Mouse (Mus musculus) liver, adult 2 months (tissue): ENCODE measurements at regions not wholly inside any gene's neighbourhood (a gene's known extent, or its start where the extent isn't known, plus 50 kb on each side); places are given as distances from the start of the nearest gene placed in this dataset.

Source experiments
- DNase-seq: peaks from one replicate; pipeline ENCODE4 v3.0.0-alpha.2; 2011; ENCODE audit warnings: low read depth, low spot score; ENCODE audit errors: extremely low read depth
- H3K27ac ChIP-seq: fragments of 200-500 bp; replicated peaks from 2 replicates; pipeline ENCODE4 v1.5.1; 2012; ENCODE audit warnings: low read depth, mild to moderate bottlenecking, control low read depth, inconsistent platforms, low read length; ENCODE audit not compliant: insufficient read depth
- H3K27me3 ChIP-seq: fragments of 200-500 bp; 2 replicates; pipeline ENCODE4 v1.6.1; 2012; ENCODE audit warnings: mild to moderate bottlenecking, moderate library complexity, low read length, inconsistent platforms; ENCODE audit not compliant: control insufficient read depth, insufficient read depth
- H3K36me3 ChIP-seq: fragments of 200-500 bp; 2 replicates; pipeline ENCODE4 v1.6.1; 2012; ENCODE audit warnings: low read length, inconsistent platforms; ENCODE audit not compliant: control insufficient read depth, insufficient read depth
- H3K4me1 ChIP-seq: fragments of 200-500 bp; 2 replicates; pipeline ENCODE4 v1.6.1; 2011; ENCODE audit warnings: low read length; ENCODE audit not compliant: control insufficient read depth, insufficient read depth
- H3K4me3 ChIP-seq: fragments of 200-500 bp; 2 replicates; pipeline ENCODE4 v1.5.1; 2011; ENCODE audit warnings: low read depth, mild to moderate bottlenecking, control low read depth, low read length, moderate library complexity; ENCODE audit not compliant: insufficient read depth
- H3K79me2 ChIP-seq: fragments of 200-500 bp; 2 replicates; pipeline ENCODE4 v1.6.1; 2012; ENCODE audit warnings: inconsistent platforms, mild to moderate bottlenecking, low read length, moderate library complexity; ENCODE audit not compliant: control insufficient read depth, insufficient read depth
- H3K9ac ChIP-seq: fragments of 200-500 bp; 2 replicates; pipeline ENCODE4 v1.6.1; 2012; ENCODE audit warnings: low read depth, mild to moderate bottlenecking, control low read depth, inconsistent platforms, low read length
- CTCF ChIP-seq: fragments of 200-500 bp; IDR thresholded peaks from 2 replicates; pipeline ENCODE4 v1.5.1; 2011; ENCODE audit warnings: low read depth, low read length, control low read depth
- POLR2A ChIP-seq: fragments of 200-500 bp; IDR thresholded peaks from 2 replicates; pipeline ENCODE4 v1.6.1; 2011; ENCODE audit warnings: low read length, control low read depth; ENCODE audit not compliant: insufficient read depth; ENCODE audit errors: extremely low read depth
- WGBS: fragments of 180-500 bp; shearing (Covaris S2); methylation state at CpG from one replicate; pipeline ENCODE4 v1.1.7; 2018; 5-methylcytosine and 5-hydroxymethylcytosine counted together

- DNase-seq = no peak
- Histone ChIP-seq H3K9ac (no peak overlapping the region), H3K27ac (no peak overlapping the region), H3K4me3 (no peak overlapping the region), H3K27me3 (no peaks in the 10 kb centered on the region), H3K79me2 (no peaks in the 10 kb centered on the region), H3K36me3 (no peaks in the 10 kb centered on the region), H3K4me1 (no peaks in the 10 kb centered on the region)
- WGBS = 96% methylated on average over 5 of the region's 5 CpGs
- TF ChIP-seq CTCF = no peak
- TF ChIP-seq POLR2A = no peak
These were observed 86.9 kb downstream of the Rnd3 start for GRCm38 (mm10) chr2:51062049-51062448.

- no peak overlapping the region for H3K9ac ChIP-seq
- no peak for DNase-seq
- no peak overlapping the region for H3K4me3 ChIP-seq
- peaks cover 2% of the 10 kb centered on the region; the same call in 1 of the 2 replicates for H3K4me1 ChIP-seq
- no peak overlapping the region for H3K27ac ChIP-seq
- no peaks in the 10 kb centered on the region for H3K79me2 ChIP-seq
- H3K27me3 ChIP-seq = no peaks in the 10 kb centered on the region
- no peaks in the 10 kb centered on the region for H3K36me3 ChIP-seq
- TF ChIP-seq POLR2A = no peak
- no peak for TF ChIP-seq CTCF
- 96% methylated on average over 4 of the region's 4 CpGs for WGBS
These were observed 90.8 kb downstream of the Rnd3 start for GRCm38 (mm10) chr2:51058158-51058557.

- H3K4me3 ChIP-seq = peak overlapping the region; percentile 31; the same call in 1 of the 2 replicates
- H3K36me3 ChIP-seq = no peaks in the 10 kb centered on the region
- H3K9ac ChIP-seq = peak overlapping the region; percentile 67
- WGBS = 27% methylated on average over 8 of the region's 8 CpGs
- no peaks in the 10 kb centered on the region for H3K79me2 ChIP-seq
- peaks cover 2% of the 10 kb centered on the region; the same call in 1 of the 2 replicates for H3K4me1 ChIP-seq
- peak overlapping the region; percentile 97 for H3K27ac ChIP-seq
- H3K27me3 ChIP-seq = no peaks in the 10 kb centered on the region
- DNase-seq = peak; percentile 93
- no peak for TF ChIP-seq POLR2A
- TF ChIP-seq CTCF = no peak
These were observed 92.7 kb downstream of the Rnd3 start for GRCm38 (mm10) chr2:51056141-51056731.

GRCm38 (mm10) chr2:51055339-51055738 lies 93.6 kb downstream of the Rnd3 start:
- no peaks in the 10 kb centered on the region for H3K36me3 ChIP-seq
- H3K4me3 ChIP-seq = no peak overlapping the region
- 4% methylated on average over 3 of the region's 3 CpGs for WGBS
- no peaks in the 10 kb centered on the region for H3K27me3 ChIP-seq
- peaks cover 2% of the 10 kb centered on the region; the same call in 1 of the 2 replicates for H3K4me1 ChIP-seq
- peak; percentile 82 for DNase-seq
- no peaks in the 10 kb centered on the region for H3K79me2 ChIP-seq
- no peak overlapping the region for H3K9ac ChIP-seq
- H3K27ac ChIP-seq = no peak overlapping the region
- TF ChIP-seq POLR2A = no peak
- TF ChIP-seq CTCF = no peak

- WGBS = 86% methylated on average over 3 of the region's 3 CpGs
- H3K36me3 ChIP-seq = no peaks in the 10 kb centered on the region
- no peaks in the 10 kb centered on the region for H3K27me3 ChIP-seq
- H3K4me3 ChIP-seq = no peak overlapping the region
- H3K27ac ChIP-seq = no peak overlapping the region
- TF ChIP-seq POLR2A (no peak), CTCF (no peak)
- DNase-seq = no peak
- H3K79me2 ChIP-seq = no peaks in the 10 kb centered on the region
- H3K9ac ChIP-seq = no peak overlapping the region
- no peaks in the 10 kb centered on the region for H3K4me1 ChIP-seq
These were observed 99.1 kb downstream of the Rnd3 start for GRCm38 (mm10) chr2:51049834-51050170.

- no peaks in the 10 kb centered on the region for H3K4me1 ChIP-seq
- H3K4me3 ChIP-seq = no peak overlapping the region
- no peaks in the 10 kb centered on the region for H3K27me3 ChIP-seq
- no peak for DNase-seq
- H3K79me2 ChIP-seq = no peaks in the 10 kb centered on the region
- no peak for TF ChIP-seq CTCF
- no peak for TF ChIP-seq POLR2A
- WGBS = 85% methylated on average over 8 of the region's 8 CpGs
- no peak overlapping the region for H3K27ac ChIP-seq
- no peaks in the 10 kb centered on the region for H3K36me3 ChIP-seq
- no peak overlapping the region for H3K9ac ChIP-seq
These were observed 99.6 kb downstream of the Rnd3 start for GRCm38 (mm10) chr2:51049101-51049833.
